Mouse (Mus musculus): ENCODE results near the gene Ifitm6. TPM values are rescaled to one million over a fixed set of nuclear protein-coding genes. Genes with fewer than 3 reads are reported as not detected.

Gene Ifitm6
- total and polyA plus RNA-seq, 3 experiments, result not detected

DNA sequence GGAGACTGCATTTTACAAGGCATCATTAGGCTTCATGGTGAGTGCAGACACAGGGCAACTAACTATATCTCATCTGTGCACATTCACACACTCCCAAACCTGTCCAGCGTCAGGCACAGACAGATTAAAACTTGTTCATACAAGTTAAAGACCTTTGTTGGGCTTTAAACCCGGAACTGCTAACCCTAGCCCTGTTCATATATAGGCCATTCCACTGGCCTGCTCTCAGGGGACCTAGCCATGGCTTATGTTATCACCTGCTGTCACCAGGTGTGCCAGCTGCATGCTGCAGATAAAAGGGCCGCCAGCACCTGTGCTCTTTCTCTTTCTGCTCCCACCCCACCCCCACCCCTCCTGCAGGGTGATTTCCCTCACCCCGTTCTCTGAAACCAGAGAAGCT, 24.8 kb upstream of the Ifitm6 start:
- Histone ChIP-seq H3K27ac (ENCODE audit: insufficient read depth, low read depth) (no peak overlapping the region), H3K4me2 (ENCODE audit: insufficient read depth, low read depth, poor library complexity, severe bottlenecking) (peak overlapping the region; percentile 22; the same call in 1 of the 2 replicates), H3K9me3 (replicated peaks; ENCODE audit: low read length) (peaks cover 6% of the 10 kb centered on the region), H3K27me3 (replicated peaks) (peaks cover 9% of the 10 kb centered on the region), H3K9ac (ENCODE audit: insufficient read depth, low read depth) (no peak overlapping the region), H3K4me1 (ENCODE audit: control insufficient read depth in 1 of 2, insufficient read depth in 2 of 2) (peaks cover 11 to 24% of the 10 kb centered on the region in 2 experiments), H3K4me3 (replicated peaks in 1 of 3; ENCODE audit: low read depth in 2 of 3, low read length in 2 of 3, poor library complexity in 1 of 3) (no peak overlapping the region), H3K79me2 (replicated peaks; ENCODE audit: control insufficient read depth, extremely low read depth, insufficient read depth, poor library complexity, severe bottlenecking) (no peaks in the 10 kb centered on the region), H3K36me3 (replicated peaks in 1 of 2; ENCODE audit: control insufficient read depth in 1 of 2, insufficient read depth in 1 of 2, low read length in 1 of 2) (no peaks in the 10 kb centered on the region)
- DNase-seq (ENCODE audit: extremely low read depth), result no peak
- in situ Hi-C loops (cut with MboI; ENCODE audit: low pct_ligation_motif_present, low pct_unique_long_range_greater_than_20kb, low sequenced_read_pairs), result no loop called here
- TF ChIP-seq TCF12 (IDR thresholded peaks at IDR 0.05; ENCODE audit: low read depth, low read length) (peak; percentile 89), MEF2A (IDR thresholded peaks at IDR 0.05; ENCODE audit: borderline replicate concordance, low read depth, low read length) (no peak), CHD2 (IDR thresholded peaks at IDR 0.05; ENCODE audit: low read length) (no peak), E2F4 (IDR thresholded peaks at IDR 0.05; ENCODE audit: insufficient replicate concordance, low read depth, low read length) (no peak), ELF1 (IDR thresholded peaks at IDR 0.05; ENCODE audit: low read depth, low read length) (peak; percentile 53)
- dilution Hi-C loops (cut with MboI; ENCODE audit: extremely low pct_ligation_motif_present, extremely low pct_unique_long_range_greater_than_20kb, low sequenced_read_pairs), result no loop called here

DNA sequence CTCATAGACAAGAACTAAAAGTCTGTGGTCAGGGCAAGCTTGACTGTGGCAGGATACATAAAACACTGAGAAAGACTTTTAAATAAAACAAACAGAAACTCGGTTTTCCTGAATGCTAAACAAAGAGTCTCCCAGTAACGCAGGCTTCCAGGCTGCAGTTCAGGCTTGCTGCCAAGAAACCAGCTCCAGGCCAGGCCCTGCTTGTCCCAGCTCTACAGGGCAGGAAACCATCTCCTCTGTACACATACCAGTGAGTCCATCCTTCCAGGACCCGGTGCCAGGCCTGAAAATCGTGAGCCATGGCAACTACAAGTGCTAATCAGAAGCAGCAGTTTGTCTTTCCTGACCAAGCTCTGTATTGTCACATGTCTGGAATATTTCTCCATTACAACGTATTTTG, 23.9 kb upstream of the Ifitm6 start:
- Histone ChIP-seq H3K4me1 (ENCODE audit: control insufficient read depth in 1 of 2, insufficient read depth in 2 of 2) (peaks cover 6 to 15% of the 10 kb centered on the region in 2 experiments), H3K27me3 (replicated peaks) (peaks cover 9% of the 10 kb centered on the region), H3K4me3 (replicated peaks in 1 of 3; ENCODE audit: low read depth in 2 of 3, low read length in 2 of 3, poor library complexity in 1 of 3) (no peak overlapping the region), H3K4me2 (ENCODE audit: insufficient read depth, low read depth, poor library complexity, severe bottlenecking) (no peak overlapping the region), H3K27ac (ENCODE audit: insufficient read depth, low read depth) (no peak overlapping the region), H3K79me2 (replicated peaks; ENCODE audit: control insufficient read depth, extremely low read depth, insufficient read depth, poor library complexity, severe bottlenecking) (no peaks in the 10 kb centered on the region), H3K36me3 (replicated peaks in 1 of 2; ENCODE audit: control insufficient read depth in 1 of 2, insufficient read depth in 1 of 2, low read length in 1 of 2) (no peaks in the 10 kb centered on the region), H3K9me3 (replicated peaks; ENCODE audit: low read length) (peaks cover 6% of the 10 kb centered on the region), H3K9ac (ENCODE audit: insufficient read depth, low read depth) (no peak overlapping the region)
- dilution Hi-C loops (cut with MboI; ENCODE audit: extremely low pct_ligation_motif_present, extremely low pct_unique_long_range_greater_than_20kb, low sequenced_read_pairs) (no loop called here), in situ Hi-C loops (cut with MboI; ENCODE audit: low pct_ligation_motif_present, low pct_unique_long_range_greater_than_20kb, low sequenced_read_pairs) (no loop called here)
- TF ChIP-seq POLR2AphosphoS2 (IDR thresholded peaks at IDR 0.05; ENCODE audit: low read depth, low read length), result no peak
- TF ChIP-seq EP300 (IDR thresholded peaks at IDR 0.05; ENCODE audit: low read length), result no peak
- no peak for TF ChIP-seq ELF1 (IDR thresholded peaks at IDR 0.05; ENCODE audit: low read depth, low read length)
- no peak for TF ChIP-seq NELFE (IDR thresholded peaks at IDR 0.05; ENCODE audit: low read depth, low read length)
- no peak for TF ChIP-seq RCOR1 (conservative IDR thresholded peaks at IDR 0.05; ENCODE audit: low read depth, low read length)
- no peak for TF ChIP-seq POLR2A (IDR thresholded peaks at IDR 0.05; ENCODE audit: low read depth, low read length)
- no peak for TF ChIP-seq IRF4 (IDR thresholded peaks at IDR 0.05; ENCODE audit: low read depth, low read length)
- TF ChIP-seq CHD1 (IDR thresholded peaks at IDR 0.05; ENCODE audit: low read depth, low read length), result no peak
- TF ChIP-seq JUN (IDR thresholded peaks at IDR 0.05; ENCODE audit: insufficient read depth, low read depth, low read length), result no peak
- no peak for TF ChIP-seq GABPA (IDR thresholded peaks at IDR 0.05; ENCODE audit: insufficient replicate concordance, low read depth, low read length)
- no peak for TF ChIP-seq CHD2 (IDR thresholded peaks at IDR 0.05; ENCODE audit: low read length)
- no peak for TF ChIP-seq MAFK (IDR thresholded peaks at IDR 0.05; ENCODE audit: insufficient replicate concordance, low read length)
- no peak for TF ChIP-seq TCF12 (IDR thresholded peaks at IDR 0.05; ENCODE audit: low read depth, low read length)
- TF ChIP-seq ZMIZ1 (IDR thresholded peaks at IDR 0.05; ENCODE audit: low read depth, low read length), result no peak
- TF ChIP-seq SMC3 (IDR thresholded peaks at IDR 0.05; ENCODE audit: low read depth, low read length), result no peak
- TF ChIP-seq E2F4 (IDR thresholded peaks at IDR 0.05; ENCODE audit: insufficient replicate concordance, low read depth, low read length), result no peak
- no peak for TF ChIP-seq MEF2A (IDR thresholded peaks at IDR 0.05; ENCODE audit: borderline replicate concordance, low read depth, low read length)
- no peak for TF ChIP-seq MXI1 (IDR thresholded peaks at IDR 0.05; ENCODE audit: low read depth, low read length)
- TF ChIP-seq UBTF (IDR thresholded peaks at IDR 0.05; ENCODE audit: low read depth, low read length), result no peak
- TF ChIP-seq PAX5 (IDR thresholded peaks at IDR 0.05; ENCODE audit: low read length), result no peak
- no peak for DNase-seq (ENCODE audit: extremely low read depth)
